Mouse (Mus musculus): ENCODE data around the gene Arl3. TPM values are rescaled to one million over a fixed set of nuclear protein-coding genes. Genes with fewer than 3 reads are reported as not detected.

Arl3 gene
- polyA plus RNA-seq, 1 experiment = 253 TPM

DNA sequence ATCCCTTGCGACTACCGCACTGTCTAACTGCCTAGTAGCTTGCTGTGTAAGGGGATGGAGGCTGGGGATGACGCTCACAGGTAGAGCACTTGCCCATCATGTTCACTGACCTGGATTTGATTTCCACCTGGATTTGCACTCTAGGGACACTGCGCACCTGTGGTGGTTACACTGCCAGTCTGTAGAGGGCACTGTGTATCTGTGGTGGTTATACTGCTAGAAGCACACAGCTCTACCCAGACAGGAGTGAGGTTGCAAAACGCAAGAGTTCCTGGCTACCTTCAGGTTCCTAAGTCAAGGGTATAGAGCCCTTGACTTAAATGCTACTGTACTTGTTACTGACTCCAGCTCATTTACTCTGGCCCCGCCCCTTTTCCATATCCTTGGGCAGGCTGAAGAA lies 34.8 kb downstream of the Arl3 start:
- DNase-seq (ENCODE audit: extremely low spot score in 1 of 2, low spot score in 1 of 2) = no peak

DNA sequence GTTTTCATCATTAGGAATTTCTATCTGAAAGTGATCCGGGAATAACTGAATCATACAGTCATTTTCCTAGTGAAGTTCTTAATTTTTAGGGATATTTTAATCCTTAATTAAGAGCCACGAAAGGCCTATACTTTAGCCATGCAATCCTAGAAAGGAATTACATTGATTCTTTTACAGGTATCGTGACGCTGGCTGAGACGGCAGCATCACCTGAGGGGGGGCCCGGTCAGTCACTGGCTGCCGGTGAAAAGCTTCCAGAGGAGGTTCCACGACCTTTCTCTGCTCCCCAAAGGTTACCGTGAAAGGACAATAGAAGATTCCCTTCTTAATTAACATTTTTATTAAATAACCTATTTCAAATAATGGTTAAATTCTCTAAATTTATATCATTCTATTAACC lies 35.6 kb downstream of the Arl3 start:
- no peak for DNase-seq (ENCODE audit: extremely low spot score in 1 of 2, low spot score in 1 of 2)

DNA sequence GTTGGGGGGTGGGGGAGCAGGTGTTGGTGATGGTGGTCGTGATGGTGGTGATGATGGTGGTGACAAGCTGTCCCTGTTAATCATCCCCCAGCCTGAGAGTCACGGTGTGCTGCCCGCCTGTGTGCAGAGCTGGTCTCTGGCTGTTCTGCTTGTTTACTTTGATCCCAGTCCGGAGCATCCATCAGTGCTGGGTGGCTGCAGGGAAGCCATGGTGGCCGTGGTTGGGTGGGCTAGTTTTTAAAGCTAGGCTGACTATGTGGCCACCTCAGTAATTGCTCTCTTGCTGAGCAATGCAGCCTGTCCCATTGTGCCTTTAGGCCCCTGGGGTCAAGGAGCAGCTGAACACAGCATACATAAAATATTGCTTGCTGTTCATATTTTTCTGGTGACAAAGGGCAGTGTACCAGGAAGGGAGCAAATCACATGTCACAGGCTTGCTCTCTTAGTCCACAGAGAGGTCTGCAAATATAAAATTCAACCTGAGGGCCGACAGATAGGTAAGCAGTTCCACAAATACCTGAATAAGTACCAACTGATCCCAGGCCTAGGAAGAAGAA lies 38.4 kb downstream of the Arl3 start:
- DNase-seq (ENCODE audit: extremely low spot score in 1 of 2, low spot score in 1 of 2) = no peak

DNA sequence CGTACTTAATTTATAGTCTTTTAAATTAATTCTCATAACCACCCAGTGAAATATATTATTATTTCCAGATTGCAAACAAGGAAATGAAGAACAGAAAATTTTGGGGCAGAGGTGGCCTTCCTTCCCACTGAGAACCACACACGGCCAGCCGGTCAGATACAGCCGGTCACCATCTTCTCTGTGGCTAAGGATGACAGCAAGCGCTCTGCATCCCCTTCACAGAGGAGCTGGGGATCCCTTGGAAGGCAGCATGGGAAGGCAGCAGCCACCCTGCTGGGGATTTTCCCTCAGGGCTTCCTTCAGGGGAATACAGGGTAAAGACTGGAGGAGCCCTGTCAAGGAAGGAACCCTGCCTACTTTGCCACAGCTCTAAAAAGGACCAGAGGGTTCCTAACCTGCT lies 39.5 kb downstream of the Arl3 start:
- DNase-seq (ENCODE audit: extremely low spot score in 1 of 2, low spot score in 1 of 2) = no peak

DNA sequence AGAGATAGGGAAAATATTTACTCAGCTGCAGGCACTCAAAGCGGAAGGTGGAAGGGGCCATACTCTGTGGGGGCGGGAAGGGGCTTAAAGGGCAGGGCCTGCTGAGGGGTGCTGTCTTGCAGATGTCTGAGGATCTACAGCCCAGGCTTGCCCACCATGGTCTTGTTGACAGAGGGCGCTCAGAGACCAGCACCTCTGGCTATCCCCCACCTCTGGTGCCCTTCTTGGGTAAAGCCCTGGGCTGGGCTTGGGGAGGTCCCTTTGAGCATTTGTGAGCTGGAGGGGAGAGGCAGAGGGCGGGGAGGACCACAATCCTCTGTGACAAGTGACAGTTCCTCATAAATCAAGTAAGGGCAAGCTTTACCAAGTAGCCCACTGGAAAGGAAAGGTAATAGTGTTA lies 39.9 kb downstream of the Arl3 start:
- no peak for DNase-seq (ENCODE audit: extremely low spot score in 1 of 2, low spot score in 1 of 2)

DNA sequence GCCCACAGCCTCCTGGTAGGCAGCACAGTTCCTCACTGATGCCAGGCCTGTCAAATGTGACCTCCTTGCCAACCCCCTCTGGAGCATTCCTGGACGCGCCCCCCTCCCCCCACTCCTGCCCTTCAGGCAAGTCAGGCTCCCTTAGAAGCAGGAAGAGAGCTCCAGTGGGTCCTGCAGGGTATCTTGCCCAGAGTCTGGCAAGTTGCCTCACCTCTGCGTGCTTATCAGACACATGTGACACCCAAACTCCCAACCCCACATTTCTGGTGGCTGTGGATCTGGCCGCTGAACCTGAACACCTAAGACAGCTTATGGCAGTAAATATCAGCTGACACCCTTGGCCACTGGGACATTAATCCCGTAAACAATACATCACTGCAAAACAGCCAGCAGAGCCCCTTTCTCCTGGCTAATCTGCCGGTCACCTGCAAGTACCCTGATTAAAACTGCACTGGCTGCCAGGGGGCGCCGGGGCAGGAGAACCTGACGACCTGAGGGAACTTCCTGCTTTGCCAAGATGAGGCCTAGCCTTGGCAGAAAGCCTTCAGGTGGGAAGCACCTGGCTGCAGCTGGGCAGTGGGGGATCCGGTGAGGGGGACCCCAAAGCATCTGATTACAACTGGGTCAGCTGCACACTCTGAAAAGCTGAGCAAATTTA lies 40.8 kb downstream of the Arl3 start:
- DNase-seq (ENCODE audit: extremely low spot score in 1 of 2, low spot score in 1 of 2) = no peak

DNA sequence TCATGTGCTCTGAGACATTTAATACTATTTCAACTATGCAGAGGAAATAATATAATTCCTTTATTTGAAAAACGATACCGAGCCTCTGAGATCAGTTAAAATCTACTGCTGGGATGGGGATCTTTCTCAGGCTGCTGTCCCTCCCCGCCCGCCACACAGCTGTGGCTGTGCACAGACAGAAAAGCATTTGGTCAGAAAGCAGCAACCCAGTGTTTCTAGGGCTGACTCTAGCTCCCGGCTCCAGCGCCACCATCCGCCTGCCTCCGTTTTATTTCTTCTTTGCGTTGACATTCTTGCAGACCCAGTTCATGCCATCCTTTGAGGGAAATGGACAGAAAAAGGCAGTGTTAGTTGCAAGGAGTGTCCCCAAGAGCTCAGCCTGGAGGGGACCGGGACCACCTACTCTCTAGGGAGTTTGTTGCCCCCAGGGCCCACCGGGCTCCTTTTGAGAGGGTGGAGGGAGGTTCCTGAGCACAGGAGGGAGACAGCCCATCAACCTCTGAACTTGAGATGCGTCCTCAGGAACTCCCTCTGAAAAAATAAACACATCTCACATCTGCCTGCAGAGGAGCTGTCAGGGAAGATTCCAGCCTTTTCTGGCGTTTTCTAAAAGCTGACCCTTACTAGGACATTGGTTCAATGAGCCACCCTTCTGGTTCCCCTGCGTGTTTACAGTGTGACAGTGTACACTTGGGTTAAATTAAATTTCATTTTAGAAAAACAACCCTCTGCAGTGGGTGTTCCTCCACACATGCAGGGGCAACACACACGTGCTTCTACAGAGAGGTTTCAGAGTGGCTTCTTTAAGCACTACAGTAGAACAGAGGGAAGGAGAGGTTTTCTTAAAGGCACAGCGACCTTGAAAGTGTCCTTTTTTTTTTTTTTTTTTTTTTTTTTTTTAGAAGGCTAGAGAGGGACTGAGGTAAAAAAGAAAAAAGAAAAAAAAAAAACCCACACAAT lies 41.6 kb downstream of the Arl3 start:
- DNase-seq (ENCODE audit: extremely low spot score in 1 of 2, low spot score in 1 of 2) = peak in 1 of 2 experiments; percentile 58

DNA sequence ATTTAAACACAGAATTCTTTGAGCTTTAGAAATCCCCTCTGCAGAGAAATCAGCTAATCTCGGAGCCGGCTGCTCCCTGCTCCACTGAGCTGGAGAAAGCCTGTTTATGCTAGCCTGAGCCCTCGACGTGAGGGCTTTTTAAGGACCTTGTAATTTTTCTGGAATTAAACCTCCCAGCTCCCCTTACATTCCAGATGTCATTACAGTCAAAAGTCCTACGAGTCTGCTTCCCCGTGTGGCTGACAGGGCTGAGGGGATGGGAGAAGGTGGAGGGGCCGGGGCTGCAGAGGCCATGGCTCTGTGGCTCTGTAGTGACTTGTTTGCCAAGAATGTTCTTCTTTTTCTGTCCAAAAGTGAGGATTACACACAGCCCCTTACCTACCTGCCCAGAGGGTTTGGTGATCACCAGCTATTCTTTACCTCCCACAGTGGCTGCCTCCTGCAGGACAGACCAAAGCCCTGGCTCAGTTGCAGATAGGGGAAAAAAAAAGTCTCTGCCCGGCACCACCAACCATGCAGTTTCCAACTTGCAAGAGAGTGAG lies 42.5 kb downstream of the Arl3 start:
- DNase-seq (ENCODE audit: extremely low spot score in 1 of 2, low spot score in 1 of 2) = no peak

DNA sequence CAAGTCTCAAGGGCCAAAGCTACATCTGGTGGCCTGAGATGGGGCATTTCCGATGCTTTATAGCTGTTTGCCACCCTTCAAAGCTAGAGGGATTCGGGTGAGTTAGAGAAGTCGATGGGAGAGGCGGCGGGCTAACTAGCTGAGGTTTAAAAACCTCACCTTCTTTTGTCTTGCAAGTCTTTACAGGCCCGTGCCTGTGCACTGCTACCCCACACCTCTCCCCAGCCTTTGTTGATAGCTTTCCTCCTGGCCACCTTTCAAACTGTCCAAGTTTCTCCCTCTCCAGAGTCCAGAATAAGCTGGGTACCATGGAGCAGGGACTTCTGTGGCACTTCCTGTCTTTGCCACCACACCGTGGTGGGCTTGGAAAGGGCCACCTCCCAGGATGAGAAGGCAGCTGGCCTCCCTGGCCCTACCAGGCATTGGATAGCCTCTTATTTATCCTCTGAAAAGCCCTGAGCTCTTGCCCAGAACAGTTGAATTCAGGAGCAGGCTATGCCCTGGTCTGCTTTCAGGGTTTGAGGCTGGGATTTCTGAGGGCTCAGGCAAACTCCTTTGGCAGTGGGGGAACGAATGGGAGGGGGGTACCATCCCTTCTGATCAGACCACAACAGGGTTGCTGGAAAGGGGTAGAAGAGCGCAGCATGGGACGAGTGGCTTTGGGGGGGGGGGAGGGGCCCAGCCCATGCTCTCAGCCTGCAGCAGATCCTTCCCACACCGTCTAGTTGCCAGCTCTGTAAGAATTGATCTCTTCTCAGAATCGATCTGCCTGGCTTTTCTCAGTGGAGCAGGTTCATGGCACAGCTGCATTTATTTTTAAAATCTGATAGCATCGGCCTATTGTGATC lies 43.2 kb downstream of the Arl3 start:
- no peak for DNase-seq (ENCODE audit: extremely low spot score in 1 of 2, low spot score in 1 of 2)

DNA sequence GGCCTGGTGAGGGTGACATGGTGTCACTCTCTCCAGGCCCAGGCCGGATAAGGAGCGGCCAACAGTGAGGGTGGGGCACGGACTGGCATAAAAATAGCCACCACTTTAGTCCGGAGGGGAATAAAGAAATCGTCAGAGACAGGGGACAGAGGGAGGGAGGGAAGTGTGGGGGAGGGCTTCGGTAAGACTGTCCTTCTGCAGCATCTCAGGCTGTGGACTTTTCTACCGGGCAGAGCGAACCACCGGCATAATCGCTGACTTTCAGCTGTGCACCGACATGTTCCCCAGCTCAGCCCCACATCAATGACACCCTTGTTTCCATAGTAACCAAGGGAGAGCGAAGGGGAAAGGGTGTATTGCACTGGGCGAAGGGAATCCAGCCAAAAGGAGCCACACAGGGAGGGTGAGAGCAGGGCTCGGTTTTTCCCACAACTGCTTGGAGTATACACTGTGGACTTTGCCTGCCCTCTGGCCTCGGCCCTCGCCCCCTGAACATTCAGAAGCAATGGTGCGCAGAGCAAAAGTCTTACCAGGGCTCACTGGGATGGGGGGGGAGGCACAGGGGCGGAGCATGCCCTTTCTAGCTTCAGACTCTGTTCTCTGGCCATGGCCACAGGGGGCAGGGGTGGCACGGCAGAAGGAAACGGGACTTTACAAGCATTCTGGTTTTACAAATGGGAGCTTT lies 44.3 kb downstream of the Arl3 start:
- DNase-seq (ENCODE audit: extremely low spot score in 1 of 2, low spot score in 1 of 2) = peak in 1 of 2 experiments; percentile 54

DNA sequence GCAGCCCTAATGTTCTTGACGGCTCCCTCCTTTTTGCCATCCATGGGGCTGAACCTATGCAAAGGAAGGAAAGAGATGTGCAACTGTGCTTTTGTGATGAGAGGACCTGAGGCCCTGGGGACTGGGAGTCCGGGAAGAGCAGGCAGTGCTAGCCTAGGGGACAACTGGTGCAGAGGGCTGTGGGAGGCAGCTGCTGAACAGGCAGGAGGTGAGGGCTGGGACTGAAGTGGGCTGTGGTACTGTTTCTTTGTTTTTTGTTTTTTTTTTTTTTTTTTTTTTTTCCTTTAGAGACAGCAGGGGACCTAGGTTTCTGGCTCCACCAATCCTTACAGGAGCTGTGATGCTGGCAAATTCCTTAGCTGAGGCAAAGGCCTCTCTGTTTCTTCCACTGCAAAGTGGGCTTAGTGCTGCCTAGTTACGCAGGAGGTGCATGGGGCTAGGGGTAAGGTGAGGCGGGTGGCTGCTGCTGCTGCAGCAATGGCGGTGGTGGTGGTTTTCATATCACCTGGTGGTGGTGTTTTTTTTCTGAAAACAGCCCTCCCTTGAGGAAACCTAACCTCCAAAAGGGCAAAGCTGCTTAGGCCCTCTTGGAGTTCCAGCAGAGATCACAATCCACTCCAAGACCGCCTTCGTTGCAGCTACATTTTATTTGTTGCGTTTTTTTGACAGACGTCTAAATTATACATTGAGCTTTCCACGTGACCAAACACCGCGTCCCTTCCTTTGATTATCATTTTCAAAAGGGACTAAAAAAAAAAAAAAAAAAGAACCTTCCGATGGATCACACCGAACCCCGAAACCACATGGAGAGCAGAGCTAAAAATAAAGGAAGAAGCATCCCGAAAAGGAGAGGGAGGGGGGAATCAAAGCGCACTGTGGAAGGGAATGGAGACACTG lies 45.1 kb downstream of the Arl3 start:
- DNase-seq (ENCODE audit: extremely low spot score in 1 of 2, low spot score in 1 of 2) = no peak

DNA sequence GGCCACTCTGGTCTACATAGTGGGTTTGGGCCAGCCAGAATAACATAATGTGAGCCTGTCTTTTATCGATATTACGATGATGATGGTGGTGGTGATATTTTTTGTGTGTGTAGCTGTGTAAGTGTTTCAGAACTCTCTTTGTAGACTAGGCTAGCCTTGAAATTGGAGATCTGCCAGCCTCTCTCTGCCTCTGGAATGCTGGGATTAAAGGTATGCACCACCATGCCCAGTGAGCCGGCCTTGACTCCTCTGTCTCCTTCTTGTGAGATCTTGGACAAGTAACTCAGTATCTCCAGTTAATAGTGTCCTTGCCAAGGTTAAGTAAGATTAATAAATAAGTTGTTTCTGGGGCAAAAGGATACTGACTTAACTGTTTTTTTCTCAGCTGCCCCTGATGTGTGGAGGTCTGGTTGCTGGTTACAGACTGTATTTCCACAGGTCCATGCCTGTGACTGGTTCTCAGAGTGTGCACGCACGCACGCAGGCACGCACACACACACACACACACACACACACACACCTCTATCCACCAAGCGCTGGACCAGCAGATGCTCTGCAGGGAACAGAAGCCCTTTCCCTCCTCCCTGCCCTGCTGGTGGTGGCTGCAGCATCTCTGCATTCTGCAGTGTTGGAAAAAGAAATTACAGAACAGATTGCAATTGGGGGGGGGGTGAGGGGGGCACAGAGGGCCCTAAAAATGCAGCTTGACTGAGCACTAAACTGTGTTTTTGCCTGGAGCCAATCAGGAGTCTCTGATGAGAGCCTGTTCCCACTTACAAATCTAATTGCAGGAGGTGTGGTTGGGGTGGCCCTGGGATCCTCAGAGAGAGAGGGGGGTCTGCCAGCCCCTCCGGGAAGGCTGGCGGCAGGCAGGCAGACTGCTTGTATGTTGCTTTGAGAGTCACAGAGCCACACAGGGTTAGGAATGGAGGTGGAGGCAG lies 47.0 kb downstream of the Arl3 start:
- DNase-seq (ENCODE audit: extremely low spot score in 1 of 2, low spot score in 1 of 2) = no peak

DNA sequence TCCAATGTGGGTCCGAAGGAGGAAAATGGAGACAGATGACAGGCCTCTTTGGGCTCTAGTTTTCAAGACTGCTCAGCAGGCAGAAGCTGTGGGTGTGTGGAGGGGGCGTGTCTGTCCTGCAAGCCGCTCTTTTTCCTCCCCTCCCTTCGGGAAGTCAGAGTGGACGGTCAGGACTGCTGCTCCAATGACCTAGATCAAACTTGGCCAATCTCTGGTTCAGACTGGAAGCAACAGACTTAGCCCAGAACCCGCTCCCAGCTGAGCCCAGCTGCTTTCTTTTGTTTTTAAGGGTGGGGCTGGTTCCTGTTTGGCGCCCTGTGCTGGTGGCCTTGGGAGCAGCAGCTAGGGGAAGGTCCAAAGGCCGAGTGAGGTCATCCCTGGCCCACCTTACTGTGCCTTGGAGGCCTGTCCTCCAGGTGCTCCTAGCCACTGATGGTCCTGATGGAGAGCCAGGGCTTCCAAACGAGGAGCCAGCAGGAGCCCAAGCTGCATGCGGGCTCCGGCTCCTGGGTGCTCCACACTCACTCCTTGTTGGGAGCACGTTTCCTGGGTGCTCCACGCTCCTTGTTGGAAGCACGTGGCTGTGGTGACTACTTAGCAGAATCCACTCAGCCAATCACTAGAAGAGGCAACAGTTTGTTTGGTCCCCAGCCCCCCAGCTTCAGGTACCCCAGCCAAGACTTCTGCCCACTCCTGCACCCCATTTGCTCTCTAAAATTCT lies 48.2 kb downstream of the Arl3 start:
- no peak for DNase-seq (ENCODE audit: extremely low spot score in 1 of 2, low spot score in 1 of 2)

DNA sequence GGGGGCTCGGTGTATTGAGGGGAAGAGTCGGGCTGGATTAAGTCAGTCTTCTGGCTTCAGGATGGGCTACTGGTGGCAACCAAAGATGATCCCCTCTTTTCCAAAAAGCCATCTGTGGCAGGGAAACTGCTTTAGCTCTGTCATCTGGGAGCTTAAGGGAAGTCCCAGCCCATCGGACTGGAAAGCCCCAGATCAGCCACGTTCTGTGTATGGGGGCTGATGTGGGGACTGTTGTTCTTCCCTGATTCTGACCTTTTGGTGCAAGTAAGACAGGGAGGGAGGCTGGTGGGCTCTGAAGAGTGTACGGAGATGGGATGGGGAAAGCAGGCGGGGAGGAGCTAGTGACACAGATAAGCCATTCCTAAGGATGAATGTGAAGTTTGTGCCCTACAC lies 48.9 kb downstream of the Arl3 start:
- DNase-seq (ENCODE audit: extremely low spot score in 1 of 2, low spot score in 1 of 2) = no peak

DNA sequence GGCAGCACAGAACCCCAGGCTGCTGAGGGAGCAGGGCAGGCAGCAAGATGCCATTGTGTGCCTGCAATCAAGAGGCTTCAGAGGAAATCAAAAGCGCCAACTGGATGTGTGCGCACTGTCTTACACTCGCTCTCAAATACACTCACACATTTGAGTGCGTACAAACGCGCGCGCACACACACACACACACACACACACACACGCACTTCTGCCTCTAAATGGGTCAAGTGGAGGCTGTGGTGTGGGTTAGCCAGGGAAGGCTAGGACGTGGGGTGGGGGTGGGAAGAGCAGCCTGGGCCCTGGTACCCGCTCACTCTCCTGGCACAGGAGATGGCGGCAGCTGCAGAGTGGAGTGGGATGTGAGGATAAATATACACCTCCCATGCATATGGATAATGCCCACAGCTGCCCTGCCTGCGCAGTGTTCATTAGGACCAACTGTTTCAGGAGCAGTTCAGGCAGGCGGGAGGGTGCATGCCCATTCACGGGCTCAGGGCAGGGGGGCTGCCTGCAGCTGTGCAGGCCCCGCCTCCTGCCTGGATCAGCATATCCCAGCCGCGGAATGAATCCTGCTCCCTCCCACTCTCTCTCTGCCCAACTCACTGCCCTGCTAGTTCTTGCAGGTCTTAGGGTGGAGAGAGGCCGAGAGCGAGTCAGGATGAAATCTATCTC lies 49.4 kb downstream of the Arl3 start:
- peak; percentile 67 to 80 for DNase-seq (ENCODE audit: extremely low spot score in 1 of 2, low spot score in 1 of 2)

DNA sequence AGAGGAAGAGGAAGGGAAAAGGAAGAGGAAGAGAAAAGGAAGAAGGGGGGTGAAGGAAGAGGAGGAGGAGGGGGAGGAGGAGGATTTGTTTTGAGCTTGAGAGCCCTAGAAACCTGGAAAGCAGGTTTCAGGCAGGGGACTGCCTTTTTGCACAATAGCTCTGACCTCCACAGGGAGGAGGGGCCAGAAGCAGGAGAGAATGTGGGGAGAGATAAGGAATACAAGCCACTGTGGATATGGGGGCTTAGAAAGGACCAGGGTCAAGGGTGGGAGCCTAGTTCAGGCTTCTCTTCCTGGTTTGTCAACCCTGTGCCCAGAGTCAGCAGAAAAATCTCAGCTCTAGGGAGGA lies 49.9 kb downstream of the Arl3 start:
- DNase-seq (ENCODE audit: extremely low spot score in 1 of 2, low spot score in 1 of 2) = no peak

Measured in frontal cortex, adult 2 months (tissue).